Mouse (Mus musculus): ENCODE results near the gene Olfr788. TPM values are rescaled to one million over a fixed set of nuclear protein-coding genes. Genes with fewer than 3 reads are reported as not detected.

Gene Olfr788
- not detected in 2 replicates for polyA plus RNA-seq (2016; fragmentation: Nextera tagmentation; extraction: Ambion mirVana)

DNA sequence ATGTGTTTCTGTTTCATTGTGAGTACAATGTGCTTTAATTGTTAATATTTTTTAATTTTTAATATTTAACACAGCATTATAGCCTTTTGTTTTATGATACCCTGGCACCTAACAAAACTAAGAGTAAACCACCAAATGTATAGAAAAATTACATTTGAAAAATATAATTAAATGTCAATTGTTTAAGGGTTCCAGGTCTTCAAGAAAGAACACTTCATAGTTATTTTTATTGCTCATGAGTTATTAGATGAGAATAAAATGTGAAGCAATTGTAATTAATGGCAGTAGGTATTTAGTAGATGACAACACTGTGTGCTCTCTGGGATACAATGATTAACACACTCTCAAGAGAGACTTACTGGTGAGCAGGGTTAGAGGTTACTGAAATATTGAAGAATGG is at the start of gene Olfr788:
Olfr788 (plus strand) TSS at position 301 of the 400 bp plus-strand sequence.
- Histone ChIP-seq H3K36me3 (no peaks in the 10 kb centered on the region), H3K27ac (no peak within 1 kb of the TSS), H3K27me3 (ENCODE audit: insufficient read depth, poor library complexity, severe bottlenecking) (no peaks in the 10 kb centered on the region), H3K9me3 (no peaks in the 10 kb centered on the region), H3K4me3 (no peak within 1 kb of the TSS), H3K4me1 (no peaks in the 10 kb centered on the region)
- no peak for DNase-seq (ENCODE audit: low spot score)

DNA sequence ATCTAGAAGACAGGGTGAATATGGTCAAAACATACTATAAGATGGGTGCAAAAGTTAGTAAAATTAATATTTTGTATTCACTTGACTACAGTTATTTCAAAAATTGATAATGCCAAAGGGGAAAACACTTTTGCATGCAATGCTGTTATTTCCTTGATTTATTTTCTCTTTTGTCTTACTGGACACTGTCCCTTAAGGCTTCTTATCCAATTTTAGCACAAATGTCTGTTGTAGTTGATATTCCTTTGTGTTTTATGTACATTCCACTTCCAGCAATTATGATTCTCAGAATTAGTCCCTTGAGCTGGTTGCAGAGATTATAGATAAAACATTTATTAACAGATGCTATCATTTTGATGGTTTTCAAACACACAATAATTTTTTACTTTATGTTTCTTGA is 43.8 kb upstream of the Olfr788 start, which contains the start of gene Olfr786:
Olfr786 (plus strand) TSS at position 301 of the 400 bp plus-strand sequence.
- no peak for DNase-seq (ENCODE audit: low spot score)
- H3K4me3 ChIP-seq = no peak within 1 kb of the TSS
- H3K36me3 ChIP-seq = no peaks in the 10 kb centered on the region
- H3K9me3 ChIP-seq = no peaks in the 10 kb centered on the region
- H3K4me1 ChIP-seq = no peaks in the 10 kb centered on the region
- no peak within 1 kb of the TSS for H3K27ac ChIP-seq
- H3K27me3 ChIP-seq (ENCODE audit: insufficient read depth, poor library complexity, severe bottlenecking) = no peaks in the 10 kb centered on the region

DNA sequence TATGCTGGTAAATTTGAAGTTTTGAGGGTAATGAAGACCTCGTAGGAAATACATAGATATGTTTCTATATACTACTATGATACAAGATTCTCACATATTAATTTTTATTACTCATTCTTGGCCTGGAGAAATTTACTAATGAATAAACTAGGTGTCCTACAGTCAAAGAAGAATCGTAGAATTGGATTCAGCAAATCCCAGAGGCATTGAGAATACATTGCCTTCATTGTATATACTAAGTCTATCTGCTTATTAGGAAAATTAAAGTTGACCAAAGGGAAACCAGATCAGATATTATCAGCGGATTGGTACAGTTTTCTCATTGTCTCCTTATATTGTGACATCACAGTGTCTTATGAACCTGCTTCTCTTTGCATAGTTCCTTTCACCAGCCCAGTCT is 9.2 kb upstream of the Olfr788 start, which contains the start of gene Olfr787:
Olfr787 (plus strand) TSS at position 301 of the 400 bp plus-strand sequence.
- H3K36me3 ChIP-seq = no peaks in the 10 kb centered on the region
- WGBS = 75% methylated on average over 3 of the region's 3 CpGs
- H3K4me1 ChIP-seq = no peaks in the 10 kb centered on the region
- no peak within 1 kb of the TSS for H3K27ac ChIP-seq
- no peak for DNase-seq (ENCODE audit: low spot score)
- no peaks in the 10 kb centered on the region for H3K27me3 ChIP-seq (ENCODE audit: insufficient read depth, poor library complexity, severe bottlenecking)
- no peaks in the 10 kb centered on the region for H3K9me3 ChIP-seq
- H3K4me3 ChIP-seq = no peak within 1 kb of the TSS

DNA sequence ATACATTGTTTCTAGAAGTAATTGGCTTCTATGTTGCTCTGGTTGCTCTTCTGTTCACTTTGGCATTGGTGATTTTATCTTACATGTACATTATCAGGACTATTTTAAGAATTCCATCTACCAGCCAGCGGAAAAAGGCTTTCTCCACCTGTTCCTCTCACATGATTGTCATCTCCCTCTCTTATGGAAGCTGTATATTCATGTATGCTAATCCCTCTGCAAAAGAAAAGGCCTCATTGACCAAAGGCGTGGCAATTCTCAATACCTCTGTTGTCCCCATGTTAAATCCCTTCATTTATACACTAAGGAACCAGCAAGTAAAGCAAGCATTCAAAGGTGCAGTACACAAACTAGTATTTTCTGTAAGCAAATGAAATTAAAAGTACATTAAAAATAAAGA is 2.5 kb downstream of the Olfr788 start:
- Histone ChIP-seq H3K27ac (no peak overlapping the region), H3K4me1 (no peaks in the 10 kb centered on the region), H3K4me3 (no peak overlapping the region), H3K27me3 (ENCODE audit: insufficient read depth, poor library complexity, severe bottlenecking) (no peaks in the 10 kb centered on the region), H3K36me3 (no peaks in the 10 kb centered on the region), H3K9me3 (no peaks in the 10 kb centered on the region)
- 62% methylated on average over 2 of the region's 2 CpGs for WGBS
- DNase-seq (ENCODE audit: low spot score) = no peak

DNA sequence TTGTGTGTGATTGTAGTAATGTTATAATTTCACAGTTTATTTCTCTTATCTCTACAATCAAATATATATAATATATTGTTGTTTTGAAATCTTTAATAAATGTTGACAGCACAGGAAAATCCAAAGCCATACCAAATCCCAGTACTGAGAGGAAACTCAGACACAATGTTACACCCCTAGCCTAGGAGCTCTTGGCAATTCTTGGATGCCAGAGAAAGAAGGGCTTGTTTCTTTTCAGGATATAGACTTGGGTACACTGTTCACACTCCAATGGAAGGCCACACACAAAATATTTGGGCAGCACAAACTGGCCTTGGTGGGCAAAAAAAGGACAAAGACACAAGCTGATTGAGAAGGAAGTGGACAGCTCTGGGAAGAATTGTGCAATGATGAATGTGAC is 2.9 kb downstream of the Olfr788 start:
- no peak overlapping the region for H3K4me3 ChIP-seq
- H3K27ac ChIP-seq = no peak overlapping the region
- H3K36me3 ChIP-seq = no peaks in the 10 kb centered on the region
- no peaks in the 10 kb centered on the region for H3K27me3 ChIP-seq (ENCODE audit: insufficient read depth, poor library complexity, severe bottlenecking)
- H3K4me1 ChIP-seq = no peaks in the 10 kb centered on the region
- no peaks in the 10 kb centered on the region for H3K9me3 ChIP-seq
- DNase-seq (ENCODE audit: low spot score) = no peak

DNA sequence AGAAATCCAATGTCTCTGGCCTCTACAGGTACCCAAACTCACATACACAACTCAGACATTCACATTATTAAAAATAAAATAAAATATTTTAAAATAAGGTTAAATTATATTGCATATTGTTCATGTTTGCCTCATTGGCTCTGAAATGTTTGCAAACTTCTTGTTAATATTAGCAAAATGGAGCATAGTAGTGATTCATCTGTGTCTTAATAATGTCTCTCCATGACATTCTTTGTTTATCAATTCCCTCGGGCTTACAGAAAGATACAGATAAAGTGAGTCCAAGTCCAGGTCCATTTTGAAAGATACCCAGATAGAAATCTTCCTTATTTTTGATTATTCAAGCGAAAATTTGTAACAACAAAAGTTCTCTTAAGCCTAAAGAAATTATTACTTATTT is 13.7 kb downstream of the Olfr788 start, which contains the start of gene Olfr789:
Olfr789 (plus strand) TSS at position 301 of the 400 bp plus-strand sequence.
- no peaks in the 10 kb centered on the region for H3K27me3 ChIP-seq (ENCODE audit: insufficient read depth, poor library complexity, severe bottlenecking)
- no peaks in the 10 kb centered on the region for H3K4me1 ChIP-seq
- no peak within 1 kb of the TSS for H3K27ac ChIP-seq
- WGBS = 56% methylated on average over 2 of the region's 2 CpGs
- H3K36me3 ChIP-seq = no peaks in the 10 kb centered on the region
- H3K9me3 ChIP-seq = no peaks in the 10 kb centered on the region
- H3K4me3 ChIP-seq = no peak within 1 kb of the TSS
- no peak for DNase-seq (ENCODE audit: low spot score)

DNA sequence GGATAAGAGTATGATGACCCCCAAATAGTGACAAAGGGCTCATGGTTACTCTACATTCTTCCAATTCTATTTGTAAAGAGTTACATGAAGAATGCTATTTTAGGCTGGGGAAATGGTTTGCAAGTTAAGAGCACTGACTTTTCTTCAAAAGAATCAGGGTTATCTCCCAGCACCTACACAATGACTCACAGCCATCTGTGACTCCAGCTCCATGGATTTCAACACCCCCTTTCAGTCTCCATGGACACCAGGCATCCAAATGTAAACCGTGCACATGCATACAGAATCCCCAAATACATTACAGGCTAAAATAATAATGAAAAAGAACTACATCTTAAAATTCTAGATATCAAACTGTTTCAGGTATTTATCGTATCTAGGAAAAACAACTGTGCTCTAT is 19.3 kb downstream of the Olfr788 start:
- Histone ChIP-seq H3K4me1 (no peaks in the 10 kb centered on the region), H3K4me3 (no peak overlapping the region), H3K36me3 (no peaks in the 10 kb centered on the region), H3K27me3 (ENCODE audit: insufficient read depth, poor library complexity, severe bottlenecking) (no peaks in the 10 kb centered on the region), H3K9me3 (no peaks in the 10 kb centered on the region), H3K27ac (no peak overlapping the region)
- DNase-seq (ENCODE audit: low spot score) = no peak
- 73% methylated on average over 2 of the region's 2 CpGs for WGBS

DNA sequence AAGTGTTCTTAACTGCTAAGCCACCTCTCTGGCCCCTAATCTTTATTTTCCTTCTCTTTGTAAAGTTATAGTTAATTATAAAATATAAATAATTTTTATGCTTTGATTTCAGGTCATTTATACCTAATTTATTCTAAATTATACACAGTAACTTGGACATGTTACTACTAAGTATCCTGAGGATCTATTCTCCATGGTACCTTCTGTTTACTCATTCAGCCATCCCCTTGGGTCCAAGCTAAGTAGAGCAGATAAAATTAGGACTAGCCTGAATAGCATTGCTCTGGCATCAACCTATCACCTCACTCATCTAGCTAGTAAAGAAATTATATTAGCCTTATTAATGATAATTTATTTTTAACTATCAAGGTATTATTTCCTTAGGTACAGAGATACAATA is 27.4 kb downstream of the Olfr788 start, which contains the start of gene Olfr790:
Olfr790 (plus strand) TSS at position 301 of the 400 bp plus-strand sequence.
- no peak within 1 kb of the TSS for H3K4me3 ChIP-seq
- no peaks in the 10 kb centered on the region for H3K9me3 ChIP-seq
- DNase-seq (ENCODE audit: low spot score) = no peak
- H3K4me1 ChIP-seq = no peaks in the 10 kb centered on the region
- H3K27me3 ChIP-seq (ENCODE audit: insufficient read depth, poor library complexity, severe bottlenecking) = no peaks in the 10 kb centered on the region
- no peaks in the 10 kb centered on the region for H3K36me3 ChIP-seq
- no peak within 1 kb of the TSS for H3K27ac ChIP-seq

DNA sequence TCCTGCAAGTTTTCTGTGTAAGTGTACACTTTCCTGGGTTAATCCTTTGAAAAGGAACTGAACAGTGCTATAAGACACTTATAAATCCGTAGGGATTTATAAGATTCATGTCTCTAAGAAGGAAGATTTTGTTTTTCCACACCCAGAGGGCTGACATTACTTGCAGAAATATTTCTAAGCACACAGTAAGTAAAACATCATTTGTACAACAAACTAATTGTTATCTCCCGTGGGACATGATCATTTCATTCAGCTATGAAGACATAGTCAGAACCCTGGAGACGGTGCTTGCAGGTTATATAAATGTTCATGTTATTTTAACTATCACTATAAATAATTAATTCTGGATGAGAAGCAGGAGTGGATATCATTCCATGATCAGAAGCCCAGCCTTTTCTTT is 50.7 kb downstream of the Olfr788 start, which contains the start of gene Olfr791:
Olfr791 (plus strand) TSS at position 301 of the 400 bp plus-strand sequence.
- WGBS = 66% methylated on average over 3 of the region's 3 CpGs
- Histone ChIP-seq H3K27ac (no peak within 1 kb of the TSS), H3K9me3 (no peaks in the 10 kb centered on the region), H3K36me3 (no peaks in the 10 kb centered on the region), H3K27me3 (ENCODE audit: insufficient read depth, poor library complexity, severe bottlenecking) (no peaks in the 10 kb centered on the region), H3K4me1 (no peaks in the 10 kb centered on the region), H3K4me3 (no peak within 1 kb of the TSS)
- DNase-seq (ENCODE audit: low spot score) = no peak

Other genes starting within 250 kb of the Olfr788 start
- gene Olfr774, start 234.8 kb upstream of the Olfr788 start, polyA plus RNA-seq (2016; fragmentation: Nextera tagmentation; extraction: Ambion mirVana) = not detected in 2 replicates
- not detected in 2 replicates for gene Olfr775, start 222.6 kb upstream of the Olfr788 start, polyA plus RNA-seq (2016; fragmentation: Nextera tagmentation; extraction: Ambion mirVana)
- not detected in 2 replicates for gene Olfr776, start 211.9 kb upstream of the Olfr788 start, polyA plus RNA-seq (2016; fragmentation: Nextera tagmentation; extraction: Ambion mirVana)
- not detected in 2 replicates for gene Olfr777, start 199.5 kb upstream of the Olfr788 start, polyA plus RNA-seq (2016; fragmentation: Nextera tagmentation; extraction: Ambion mirVana)
- not detected in 2 replicates for gene Olfr780, start 152.9 kb upstream of the Olfr788 start, polyA plus RNA-seq (2016; fragmentation: Nextera tagmentation; extraction: Ambion mirVana)
- gene Olfr781, start 142.1 kb upstream of the Olfr788 start, polyA plus RNA-seq (2016; fragmentation: Nextera tagmentation; extraction: Ambion mirVana) = not detected in 2 replicates
- not detected in 2 replicates for gene Olfr782, start 122.1 kb upstream of the Olfr788 start, polyA plus RNA-seq (2016; fragmentation: Nextera tagmentation; extraction: Ambion mirVana)
- gene Olfr784, start 86.9 kb upstream of the Olfr788 start, polyA plus RNA-seq (2016; fragmentation: Nextera tagmentation; extraction: Ambion mirVana) = 0.05 TPM in 1 of 2 replicates, not detected in the other
- not detected in 2 replicates for gene Olfr785, start 65.6 kb upstream of the Olfr788 start, polyA plus RNA-seq (2016; fragmentation: Nextera tagmentation; extraction: Ambion mirVana)
- gene Olfr786, start 43.7 kb upstream of the Olfr788 start, polyA plus RNA-seq (2016; fragmentation: Nextera tagmentation; extraction: Ambion mirVana) = not detected in 2 replicates
- gene Olfr787, start 9.1 kb upstream of the Olfr788 start, polyA plus RNA-seq (2016; fragmentation: Nextera tagmentation; extraction: Ambion mirVana) = not detected in 2 replicates
- gene Olfr789, start 13.8 kb downstream of the Olfr788 start, polyA plus RNA-seq (2016; fragmentation: Nextera tagmentation; extraction: Ambion mirVana) = not detected in 2 replicates
- not detected in 2 replicates for gene Olfr790, start 27.5 kb downstream of the Olfr788 start, polyA plus RNA-seq (2016; fragmentation: Nextera tagmentation; extraction: Ambion mirVana)
- gene Olfr791, start 50.8 kb downstream of the Olfr788 start, polyA plus RNA-seq (2016; fragmentation: Nextera tagmentation; extraction: Ambion mirVana) = not detected in 2 replicates
- gene Olfr792, start 68.2 kb downstream of the Olfr788 start, polyA plus RNA-seq (2016; fragmentation: Nextera tagmentation; extraction: Ambion mirVana) = not detected in 2 replicates
- gene Olfr794, start 96.7 kb downstream of the Olfr788 start, polyA plus RNA-seq (2016; fragmentation: Nextera tagmentation; extraction: Ambion mirVana) = not detected in 2 replicates
- gene Olfr796, start 141.6 kb downstream of the Olfr788 start, polyA plus RNA-seq (2016; fragmentation: Nextera tagmentation; extraction: Ambion mirVana) = not detected in 2 replicates
- gene Olfr798, start 156.9 kb downstream of the Olfr788 start, polyA plus RNA-seq (2016; fragmentation: Nextera tagmentation; extraction: Ambion mirVana) = not detected in 2 replicates
- gene Olfr799, start 166.5 kb downstream of the Olfr788 start, polyA plus RNA-seq (2016; fragmentation: Nextera tagmentation; extraction: Ambion mirVana) = not detected in 2 replicates
- gene Olfr800, start 186.7 kb downstream of the Olfr788 start, polyA plus RNA-seq (2016; fragmentation: Nextera tagmentation; extraction: Ambion mirVana) = not detected in 2 replicates
- gene Olfr801, start 202.9 kb downstream of the Olfr788 start, polyA plus RNA-seq (2016; fragmentation: Nextera tagmentation; extraction: Ambion mirVana) = not detected in 2 replicates
- not detected in 2 replicates for gene Olfr802, start 217.2 kb downstream of the Olfr788 start, polyA plus RNA-seq (2016; fragmentation: Nextera tagmentation; extraction: Ambion mirVana)
- gene Olfr803, start 223.3 kb downstream of the Olfr788 start, polyA plus RNA-seq (2016; fragmentation: Nextera tagmentation; extraction: Ambion mirVana) = not detected in 2 replicates
- not detected in 2 replicates for gene Olfr804, start 232.2 kb downstream of the Olfr788 start, polyA plus RNA-seq (2016; fragmentation: Nextera tagmentation; extraction: Ambion mirVana)

Measured in heart, embryonic 10.5 days (tissue).